Mouse (Mus musculus) midbrain, embryonic 12.5 days (tissue): ENCODE measurements around the gene Zfp593. TPM values are rescaled to one million over a fixed set of nuclear protein-coding genes. Genes with fewer than 3 reads are reported as not detected.

Source experiments
- ATAC-seq: fragments of 200-750 bp; cut with Nextera tagmentation; 2 replicates; pipeline ENCODE4 v1.8.0; 2017; ENCODE audit warnings: low read depth, moderate TSS enrichment, moderate library complexity; ENCODE audit not compliant: low FRiP score
- H3K27ac ChIP-seq: fragments of 300-500 bp; sonication (generic); replicated peaks from 2 replicates; pipeline ENCODE4 v1.5.1; 2016; ENCODE audit warnings: mild to moderate bottlenecking
- H3K27me3 ChIP-seq: fragments of 300-500 bp; sonication (generic); 2 replicates; pipeline ENCODE4 v1.6.1; 2016; ENCODE audit warnings: mild to moderate bottlenecking
- H3K36me3 ChIP-seq: fragments of 300-500 bp; sonication (generic); 2 replicates; pipeline ENCODE4 v1.6.1; 2016
- H3K4me1 ChIP-seq: fragments of 300-500 bp; sonication (generic); 2 replicates; pipeline ENCODE4 v1.6.1; 2016
- H3K4me2 ChIP-seq: fragments of 300-500 bp; sonication (generic); replicated peaks from 2 replicates; pipeline ENCODE4 v1.6.1; 2016; ENCODE audit warnings: mild to moderate bottlenecking, moderate library complexity
- H3K4me3 ChIP-seq: fragments of 300-500 bp; sonication (generic); 2 replicates; pipeline ENCODE4 v1.5.1; 2016; ENCODE audit warnings: mild to moderate bottlenecking
- H3K9ac ChIP-seq: fragments of 300-500 bp; sonication (generic); replicated peaks from 2 replicates; pipeline ENCODE4 v1.6.1; 2016; ENCODE audit warnings: mild to moderate bottlenecking, moderate library complexity
- H3K9me3 ChIP-seq: fragments of 300-500 bp; sonication (generic); 2 replicates; pipeline ENCODE4 v1.6.1; 2016; ENCODE audit warnings: mild to moderate bottlenecking
- WGBS: fragments of 180-500 bp; shearing (Covaris S2); methylation state at CpG from one replicate; pipeline ENCODE4 v1.1.7; 2016; 5-methylcytosine and 5-hydroxymethylcytosine counted together
- polyA plus RNA-seq: library from polyadenylated mRNA; unstranded; fragments of >200 nt; fragmentation: Nextera tagmentation; extraction: Ambion mirVana; gene quantifications from 2 replicates; pipeline ENCODE4 v1.2.1, GENCODE M21; 2016

The Zfp593 gene
- polyA plus RNA-seq, 1 experiment from 2014 or later: 19.6 TPM

DNA sequence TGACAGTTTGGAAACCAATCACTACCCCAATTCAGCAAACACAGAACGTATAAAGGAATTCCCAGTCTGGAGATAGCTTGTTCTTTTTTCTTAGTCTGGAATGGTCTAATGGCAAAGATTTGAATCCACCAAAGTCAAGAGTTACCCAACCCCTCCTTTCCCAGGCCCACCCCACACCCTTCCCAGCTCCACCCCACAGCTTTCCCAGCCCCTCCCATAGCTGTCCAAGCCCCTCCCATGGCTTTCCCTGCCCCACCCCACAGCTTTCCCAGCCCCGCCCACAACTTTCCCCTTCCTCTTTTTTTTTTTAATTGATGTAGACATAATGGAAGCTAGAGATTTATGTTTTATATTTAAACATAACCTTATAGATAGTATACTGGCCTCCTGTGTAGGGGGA, 46.0 kb downstream of the Zfp593 start:
- Histone ChIP-seq H3K9me3 (no peaks in the 10 kb centered on the region), H3K4me1 (no peaks in the 10 kb centered on the region), H3K27ac (no peak overlapping the region), H3K4me3 (no peak overlapping the region), H3K4me2 (no peak overlapping the region), H3K36me3 (no peaks in the 10 kb centered on the region), H3K9ac (no peak overlapping the region), H3K27me3 (no peaks in the 10 kb centered on the region)
- ATAC-seq: no peak
- WGBS: 81% methylated on average over 2 of the region's 2 CpGs

Other genes with a start within 250 kb of the Zfp593 start
- 36.8 and 43.9 TPM in 2 replicates for gene Dhdds, start 244.7 kb downstream of the Zfp593 start, polyA plus RNA-seq
- 3.3 and 3.4 TPM in 2 replicates for gene Lin28a, start 226.8 kb downstream of the Zfp593 start, polyA plus RNA-seq
- gene Zfp683, start 191.8 kb downstream of the Zfp593 start, polyA plus RNA-seq: not detected in 2 replicates
- gene Crybg2, start 184.8 kb downstream of the Zfp593 start, polyA plus RNA-seq: 1.2 and 1.7 TPM in 2 replicates
- 2.0 and 5.5 TPM in 2 replicates for gene Cd52, start 150.5 kb downstream of the Zfp593 start, polyA plus RNA-seq
- gene Ubxn11, start 143.0 kb downstream of the Zfp593 start, polyA plus RNA-seq: 6.6 and 6.7 TPM in 2 replicates
- 301 and 307 TPM in 2 replicates for gene Sh3bgrl3, start 116.8 kb downstream of the Zfp593 start, polyA plus RNA-seq
- 26.7 and 29.8 TPM in 2 replicates for gene Cep85, start 58.5 kb downstream of the Zfp593 start, polyA plus RNA-seq
- not detected in 2 replicates for gene Gm7534, start 42.6 kb downstream of the Zfp593 start, polyA plus RNA-seq
- not detected in 2 replicates for gene Catsper4, start 18.2 kb downstream of the Zfp593 start, polyA plus RNA-seq
- 0.26 and 0.46 TPM in 2 replicates for gene Cnksr1, start 7.2 kb downstream of the Zfp593 start, polyA plus RNA-seq
- 0.23 and 0.76 TPM in 2 replicates for gene E130218I03Rik, start 1.9 kb downstream of the Zfp593 start, polyA plus RNA-seq
- gene Gm30191, start 1.3 kb upstream of the Zfp593 start, polyA plus RNA-seq: not detected in 2 replicates
- 5.7 and 6.0 TPM in 2 replicates for gene Grrp1, start 8.5 kb upstream of the Zfp593 start, polyA plus RNA-seq
- 32.6 and 33.3 TPM in 2 replicates for gene Pdik1l, start 42.3 kb upstream of the Zfp593 start, polyA plus RNA-seq
- gene Trim63, start 69.5 kb upstream of the Zfp593 start, polyA plus RNA-seq: 0.24 and 0.28 TPM in 2 replicates
- gene Slc30a2, start 97.6 kb upstream of the Zfp593 start, polyA plus RNA-seq: 0.08 TPM in 1 of 2 replicates, not detected in the other
- gene Extl1, start 138.3 kb upstream of the Zfp593 start, polyA plus RNA-seq: 0.37 and 0.97 TPM in 2 replicates
- gene Pafah2, start 150.7 kb upstream of the Zfp593 start, polyA plus RNA-seq: 7.2 and 9.2 TPM in 2 replicates
- 4,918 and 5,057 TPM in 2 replicates for gene Stmn1, start 222.7 kb upstream of the Zfp593 start, polyA plus RNA-seq